Mouse (Mus musculus) ovary, adult 10 weeks (tissue): ENCODE results near the gene Agrn. TPM values are rescaled to one million over a fixed set of nuclear protein-coding genes. Genes with fewer than 3 reads are reported as not detected.

Experiments used
- polyA plus RNA-seq: library from polyadenylated mRNA; stranded (reverse); fragments of 350-450 nt; fragmentation: Illumina TruSeq; extraction: RNeasy Lipid Tissue Mini Kit (QIAGEN cat#74804); gene quantifications from one replicate; pipeline ENCODE4 v1.2.3, GENCODE M21; 2014

Gene Agrn
- 10.2 TPM for polyA plus RNA-seq

GRCm38 (mm10) chr4:156197131-156197828 is at the start of gene Agrn:
Agrn (minus strand) TSS chr4:156197488.

DNA sequence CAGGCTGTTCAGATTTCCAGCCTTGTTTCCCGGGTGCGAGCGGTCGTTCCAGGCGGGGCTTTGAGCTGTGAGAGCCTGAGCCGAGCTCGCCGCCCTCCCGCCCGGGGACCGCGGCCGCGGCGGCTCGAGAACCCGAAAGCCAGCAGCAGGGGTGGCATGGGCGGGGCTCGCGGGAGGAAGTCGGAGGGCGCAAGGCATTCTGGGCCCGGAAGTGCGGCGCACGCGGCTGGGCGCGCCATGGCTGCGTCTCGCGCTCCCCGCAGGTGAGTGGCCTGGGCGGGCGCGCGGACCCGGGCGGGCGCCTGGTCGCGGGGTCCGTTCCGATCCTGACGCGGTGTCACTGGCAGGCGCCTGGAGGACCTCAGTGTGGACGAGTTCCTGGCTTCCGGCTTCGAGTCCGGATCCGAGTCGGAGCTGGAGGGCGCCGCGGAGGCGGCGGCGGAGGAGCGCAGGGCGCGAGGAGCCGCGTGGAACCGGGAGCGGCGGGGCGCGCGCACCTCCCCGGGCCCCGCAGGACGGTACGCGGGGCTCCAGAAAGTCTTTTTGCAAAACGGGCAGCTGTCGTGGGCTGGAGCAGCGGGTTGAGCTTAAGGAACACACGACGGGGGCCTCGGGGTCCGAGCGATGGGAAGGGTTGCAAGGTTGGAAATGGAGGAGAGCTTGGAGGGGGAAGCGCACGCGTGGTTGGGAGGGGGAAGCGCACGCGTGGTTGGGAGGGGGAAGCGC is 38.7 kb upstream of the Agrn start, which contains the start of gene Noc2l:
Gene Noc2l, plus strand, starts transcription at position 203 of the 726 bp plus-strand sequence.

DNA sequence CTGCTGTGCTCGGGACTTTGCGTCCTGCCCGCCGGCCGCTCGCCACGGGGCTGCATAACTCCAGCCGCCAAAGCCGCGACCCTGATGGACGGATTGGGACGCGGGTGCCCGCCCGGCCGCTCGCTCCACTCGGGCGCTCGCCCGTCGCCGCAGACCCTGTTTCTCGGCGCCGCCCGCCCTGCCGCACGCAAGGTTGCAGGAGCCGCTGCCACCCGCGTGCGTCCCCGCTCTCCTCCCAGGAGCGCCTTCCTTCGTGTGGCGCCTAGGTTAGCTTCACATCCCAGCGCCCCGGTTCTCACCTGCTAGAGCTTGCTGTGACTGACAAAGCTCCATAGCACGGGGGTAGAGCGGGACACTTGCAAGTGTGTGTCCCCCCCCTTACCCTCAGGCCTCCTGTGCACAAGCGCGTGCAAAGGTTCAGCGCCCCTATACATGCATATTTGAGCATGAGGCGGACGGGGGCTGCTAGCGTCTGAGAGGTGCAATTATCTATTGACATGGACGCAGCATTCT is 37.5 kb upstream of the Agrn start, which contains the start of gene Plekhn1:
Gene Plekhn1, minus strand, starts transcription at position 157 of the 513 bp plus-strand sequence.

DNA sequence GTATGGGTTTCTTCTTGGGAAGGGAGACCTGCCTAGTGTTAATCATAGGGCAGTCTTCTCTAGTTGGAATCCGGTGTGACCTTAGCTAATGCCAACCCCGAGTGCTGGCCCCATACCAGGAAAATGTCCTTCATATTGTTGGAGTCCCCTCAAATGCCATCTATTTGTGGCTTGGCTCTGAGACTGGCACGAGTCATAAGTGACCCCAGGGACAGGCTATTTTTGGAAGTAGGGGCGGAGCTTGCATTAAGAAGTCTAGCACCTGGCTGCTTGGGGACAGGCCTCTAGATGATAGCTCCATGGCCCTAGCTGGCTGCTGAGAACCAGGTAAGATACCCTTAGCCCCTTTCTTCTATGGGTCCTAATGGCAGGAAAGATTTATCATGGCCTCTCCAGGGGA is 18.4 kb upstream of the Agrn start, which contains the start of gene Perm1:
Gene Perm1, plus strand, starts transcription at position 220 of the 400 bp plus-strand sequence.

GRCm38 (mm10) chr4:156203001-156203412 is 5.7 kb upstream of the Agrn start, which contains the start of gene AW011738:
AW011738 (plus strand) TSS chr4:156203304.

GRCm38 (mm10) chr4:156200623-156201475 is 3.6 kb upstream of the Agrn start, which contains the start of gene Isg15:
Isg15 (minus strand) TSS chr4:156200818.

DNA sequence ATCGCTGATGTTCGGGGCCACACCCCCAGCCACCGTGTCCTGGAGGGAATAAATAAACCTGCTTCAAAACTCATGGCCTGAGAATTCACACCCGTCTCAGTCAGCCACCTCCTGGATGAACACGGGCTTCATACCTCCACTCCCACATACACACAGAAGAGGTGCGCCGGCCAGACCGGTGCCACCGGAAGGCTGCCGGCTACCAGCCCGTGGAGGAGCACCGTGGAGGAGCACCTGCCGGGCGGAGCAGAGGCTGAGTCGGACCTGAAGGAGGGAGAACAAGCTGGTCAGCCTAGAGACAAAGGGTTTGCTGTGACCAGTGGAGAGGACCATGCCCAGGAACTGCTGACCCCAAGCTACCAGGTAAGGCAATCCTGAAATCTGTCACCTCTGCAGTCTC is 66.9 kb downstream of the Agrn start, which contains the start of gene Rnf223:
Gene Rnf223, plus strand, starts transcription at position 78 of the 400 bp plus-strand sequence.

Other genes with a start within 250 kb of the Agrn start
- 6.4 TPM for gene C1qtnf12, start 235.2 kb downstream of the Agrn start, polyA plus RNA-seq
- gene B3galt6, start 204.8 kb downstream of the Agrn start, polyA plus RNA-seq, result 12.3 TPM
- gene Sdf4, start 204.6 kb downstream of the Agrn start, polyA plus RNA-seq, result 181 TPM
- not detected for gene Tnfrsf4, start 183.6 kb downstream of the Agrn start, polyA plus RNA-seq
- gene Tnfrsf18, start 171.3 kb downstream of the Agrn start, polyA plus RNA-seq, result not detected
- not detected for gene Ttll10, start 138.1 kb downstream of the Agrn start, polyA plus RNA-seq
- gene 9430015G10Rik, start 87.5 kb downstream of the Agrn start, polyA plus RNA-seq, result 2.7 TPM
- not detected for gene Rnf223, start 67.0 kb downstream of the Agrn start, polyA plus RNA-seq
- not detected for gene Isg15, start 3.3 kb upstream of the Agrn start, polyA plus RNA-seq
- 0.83 TPM for gene AW011738, start 5.8 kb upstream of the Agrn start, polyA plus RNA-seq
- not detected for gene Perm1, start 18.4 kb upstream of the Agrn start, polyA plus RNA-seq
- 1.7 TPM for gene Plekhn1, start 37.4 kb upstream of the Agrn start, polyA plus RNA-seq
- 8.8 TPM for gene Noc2l, start 38.5 kb upstream of the Agrn start, polyA plus RNA-seq
- not detected for gene Samd11, start 58.2 kb upstream of the Agrn start, polyA plus RNA-seq
- not detected for gene Vmn2r-ps159, start 133.6 kb upstream of the Agrn start, polyA plus RNA-seq